Mouse (Mus musculus) liver, embryonic 14.5 days (tissue): ENCODE measurements around the gene Gtf2a1l. TPM values are rescaled to one million over a fixed set of nuclear protein-coding genes. Genes with fewer than 3 reads are reported as not detected.
A peak's percentile ranks its signal among the peaks of the same experiment; 100 is the strongest.

Experiments
- ATAC-seq: fragments of 200-750 bp; cut with Nextera tagmentation; 2 replicates; pipeline ENCODE4 v1.8.0; 2017; ENCODE audit warnings: moderate number of reproducible peaks, mild to moderate bottlenecking, moderate library complexity; ENCODE audit not compliant: insufficient read depth
- DNase-seq, 3 experiments: peaks; one replicate each; pipeline ENCODE4 v3.0.0-alpha.2; 2012 to 2013; ENCODE audit warnings: low read depth in 3 of 3, low spot score in 3 of 3
- H3K27ac ChIP-seq: fragments of 300-500 bp; sonication (generic); 2 replicates; pipeline ENCODE4 v1.5.1; 2014; ENCODE audit warnings: moderate library complexity, mild to moderate bottlenecking, control low read depth, inconsistent platforms
- H3K27me3 ChIP-seq: fragments of 300-500 bp; sonication (generic); 2 replicates; pipeline ENCODE4 v1.6.1; 2014; ENCODE audit warnings: mild to moderate bottlenecking, low read length, moderate library complexity; ENCODE audit not compliant: control insufficient read depth, insufficient read depth
- H3K36me3 ChIP-seq: fragments of 300-500 bp; sonication (generic); replicated peaks from 2 replicates; pipeline ENCODE4 v1.6.1; 2014; ENCODE audit warnings: low read depth; ENCODE audit not compliant: control insufficient read depth, insufficient read depth
- H3K4me1 ChIP-seq, 2 experiments: fragments of 200-500 bp in 1 of 2; fragments of 300-500 bp in 1 of 2; sonication (generic) in 1 of 2; replicated peaks; 2 replicates each; pipeline ENCODE4 v1.6.1; 2012 to 2014; ENCODE audit warnings: antibody characterized with exemption in 1 of 2, inconsistent platforms in 1 of 2, low read length in 1 of 2; ENCODE audit not compliant: control insufficient read depth in 2 of 2, insufficient read depth in 2 of 2
- H3K4me2 ChIP-seq: fragments of 300-500 bp; sonication (generic); 2 replicates; pipeline ENCODE4 v1.6.1; 2014; ENCODE audit warnings: low read depth, mild to moderate bottlenecking, control low read depth, moderate library complexity
- H3K4me3 ChIP-seq, 2 experiments: fragments of 200-500 bp in 1 of 2; fragments of 300-500 bp in 1 of 2; sonication (generic) in 1 of 2; 2 replicates each; pipeline ENCODE4 v1.5.1; 2012 to 2014; ENCODE audit warnings: low read depth in 2 of 2, low read length in 2 of 2, mild to moderate bottlenecking in 2 of 2, control low read depth in 1 of 2, inconsistent platforms in 1 of 2, moderate library complexity in 1 of 2; ENCODE audit not compliant: insufficient read depth in 1 of 2
- H3K9ac ChIP-seq: fragments of 300-500 bp; sonication (generic); replicated peaks from 2 replicates; pipeline ENCODE4 v1.6.1; 2014; ENCODE audit warnings: mild to moderate bottlenecking, control low read depth, moderate library complexity
- H3K9me3 ChIP-seq: fragments of 300-500 bp; sonication (generic); 2 replicates; pipeline ENCODE4 v1.6.1; 2016; ENCODE audit warnings: low read length, mixed read lengths; ENCODE audit not compliant: control insufficient read depth
- CTCF ChIP-seq: IDR thresholded peaks from 2 replicates; pipeline ENCODE4 v1.5.1; 2016; ENCODE audit warnings: antibody characterized with exemption, low read depth, control low read depth
- EP300 ChIP-seq: IDR thresholded peaks from 2 replicates; pipeline ENCODE4 v1.6.1; 2016; ENCODE audit warnings: antibody characterized with exemption, low read depth
- WGBS: fragments of 180-500 bp; shearing (Covaris S2); extraction: QIAGEN DNeasy Blood & Tissue Kit; methylation state at CpG from one replicate; pipeline ENCODE4 v1.1.7; 2014; ENCODE audit not compliant: insufficient replicate concordance; 5-methylcytosine and 5-hydroxymethylcytosine counted together
- polyA plus RNA-seq, 2 experiments: library from polyadenylated mRNA; depleted of rRNA in 1 of 2; stranded (reverse) in 1 of 2; unstranded in 1 of 2; fragments of >200 nt; fragmentation: Nextera tagmentation in 1 of 2; extraction: Ambion mirVana in 1 of 2; gene quantifications; 2 replicates each; pipeline versions ENCODE4 v1.2.1 to v1.2.3; 2012 to 2014

The Gtf2a1l gene
- polyA plus RNA-seq, 2 experiments = not detected

DNA sequence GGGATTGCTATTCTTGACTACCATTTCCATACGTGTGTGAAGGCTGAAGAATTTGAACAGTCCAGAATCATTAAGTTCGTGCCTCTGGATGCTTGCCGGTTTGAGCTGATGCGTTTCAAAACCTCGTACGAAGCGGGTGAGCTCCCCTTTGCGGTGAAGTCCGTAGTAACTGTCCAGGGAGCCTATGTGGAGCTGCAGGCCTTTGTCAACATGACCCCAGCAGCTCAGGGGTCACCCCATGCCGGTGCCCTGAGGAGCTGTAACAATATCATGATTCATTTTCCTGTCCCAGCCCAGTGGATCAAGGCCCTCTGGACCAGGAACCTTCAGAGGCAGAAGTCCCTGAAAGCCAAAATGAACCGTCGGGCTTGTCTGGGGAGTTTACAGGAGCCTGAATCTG lies 31.9 kb upstream of the Gtf2a1l start:
- H3K9ac ChIP-seq = no peak overlapping the region
- H3K9me3 ChIP-seq = no peaks in the 10 kb centered on the region
- WGBS = 59% methylated on average over 12 of the region's 12 CpGs
- DNase-seq (no peak), ATAC-seq (no peak)
- H3K36me3 ChIP-seq = no peaks in the 10 kb centered on the region
- no peaks in the 10 kb centered on the region for H3K27me3 ChIP-seq
- no peak overlapping the region for H3K4me2 ChIP-seq
- no peak overlapping the region for H3K27ac ChIP-seq
- H3K4me1 ChIP-seq = no peaks in the 10 kb centered on the region; a peak in 1 of 4 replicates
- no peak overlapping the region for H3K4me3 ChIP-seq
- TF ChIP-seq EP300 (no peak), CTCF (no peak)

DNA sequence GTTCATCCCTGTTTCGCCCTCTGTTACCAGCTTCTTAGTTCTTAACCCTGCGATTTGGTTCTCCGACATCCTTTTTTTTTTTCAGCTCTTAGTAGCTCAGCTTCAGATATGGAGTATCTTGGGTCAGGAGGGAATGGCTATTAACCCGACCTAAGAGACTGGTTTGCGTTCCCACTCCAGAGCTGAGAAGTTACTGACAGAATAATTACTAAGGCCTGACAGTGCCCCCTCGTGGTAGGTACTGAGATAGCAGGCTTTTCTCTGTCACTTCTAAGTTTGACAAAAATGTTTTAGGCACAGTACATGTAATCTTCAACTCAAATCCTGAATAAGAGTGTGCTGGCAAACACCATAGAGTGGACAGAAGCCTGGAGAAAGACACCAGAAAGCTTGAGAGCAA lies 27.4 kb upstream of the Gtf2a1l start:
- DNase-seq = peak in 2 of 3 experiments; percentile 20 to 23
- no peaks in the 10 kb centered on the region for H3K9me3 ChIP-seq
- no peak for ATAC-seq
- no peak for TF ChIP-seq EP300
- TF ChIP-seq CTCF = peak; percentile 76
- no peaks in the 10 kb centered on the region for H3K27me3 ChIP-seq
- 28% methylated on average over 6 of the region's 6 CpGs for WGBS
- H3K36me3 ChIP-seq = no peaks in the 10 kb centered on the region
- no peak overlapping the region for H3K27ac ChIP-seq
- no peak overlapping the region for H3K4me3 ChIP-seq
- H3K9ac ChIP-seq = no peak overlapping the region
- no peaks in the 10 kb centered on the region for H3K4me1 ChIP-seq
- no peak overlapping the region for H3K4me2 ChIP-seq

DNA sequence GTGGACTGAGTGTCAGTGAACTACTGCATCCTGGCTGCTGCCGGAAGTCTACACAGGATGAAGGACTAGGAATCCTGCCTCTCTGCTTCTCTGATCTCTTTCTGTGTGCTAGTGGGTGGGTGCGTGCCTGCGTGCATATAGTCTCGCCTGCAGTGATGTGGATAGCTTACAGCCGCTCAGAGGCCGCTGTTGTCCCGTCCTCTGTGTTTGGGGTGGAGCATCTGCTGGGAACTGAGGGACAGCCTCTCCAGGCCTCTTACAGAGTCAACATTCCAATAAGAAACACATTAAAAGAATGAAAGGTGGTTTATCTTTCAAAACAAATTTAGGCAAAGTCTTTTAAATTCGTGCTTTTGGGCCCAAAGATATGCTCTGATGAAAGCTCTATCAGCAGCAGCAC lies 26.6 kb upstream of the Gtf2a1l start:
- Histone ChIP-seq H3K4me1 (no peaks in the 10 kb centered on the region), H3K4me2 (no peak overlapping the region), H3K9ac (no peak overlapping the region), H3K27me3 (no peaks in the 10 kb centered on the region), H3K4me3 (no peak overlapping the region), H3K27ac (no peak overlapping the region), H3K9me3 (no peaks in the 10 kb centered on the region), H3K36me3 (no peaks in the 10 kb centered on the region)
- 73% methylated on average over 8 of the region's 8 CpGs for WGBS
- DNase-seq = no peak
- TF ChIP-seq CTCF (no peak), EP300 (no peak)
- ATAC-seq = no peak

DNA sequence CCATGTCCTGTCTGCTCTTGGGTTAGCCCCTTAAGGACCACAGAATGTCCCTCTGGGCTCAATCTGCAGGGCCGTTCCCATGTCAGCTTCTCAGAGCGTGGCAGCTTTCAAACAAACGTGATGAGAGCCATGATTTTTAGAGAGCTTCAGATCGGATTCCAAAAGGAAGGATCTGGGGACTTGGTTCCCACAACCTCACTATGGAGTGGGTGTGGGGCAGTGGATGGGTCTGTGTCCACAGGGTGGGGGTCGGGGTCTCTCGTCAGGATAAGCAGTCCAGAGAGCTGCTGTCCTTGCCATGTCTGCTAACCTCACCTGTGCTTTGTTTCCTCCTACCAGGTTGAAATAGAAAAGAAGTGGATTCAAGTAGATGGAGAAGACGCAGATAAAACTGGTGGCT lies 23.6 kb upstream of the Gtf2a1l start:
- TF ChIP-seq CTCF (no peak), EP300 (no peak)
- ATAC-seq = no peak
- no peaks in the 10 kb centered on the region for H3K4me1 ChIP-seq
- no peak overlapping the region for H3K4me2 ChIP-seq
- no peaks in the 10 kb centered on the region for H3K36me3 ChIP-seq
- no peak overlapping the region for H3K4me3 ChIP-seq
- no peak overlapping the region for H3K9ac ChIP-seq
- no peak overlapping the region for H3K27ac ChIP-seq
- 57% methylated on average over 7 of the region's 7 CpGs for WGBS
- H3K27me3 ChIP-seq = no peaks in the 10 kb centered on the region
- no peak for DNase-seq
- H3K9me3 ChIP-seq = no peaks in the 10 kb centered on the region

DNA sequence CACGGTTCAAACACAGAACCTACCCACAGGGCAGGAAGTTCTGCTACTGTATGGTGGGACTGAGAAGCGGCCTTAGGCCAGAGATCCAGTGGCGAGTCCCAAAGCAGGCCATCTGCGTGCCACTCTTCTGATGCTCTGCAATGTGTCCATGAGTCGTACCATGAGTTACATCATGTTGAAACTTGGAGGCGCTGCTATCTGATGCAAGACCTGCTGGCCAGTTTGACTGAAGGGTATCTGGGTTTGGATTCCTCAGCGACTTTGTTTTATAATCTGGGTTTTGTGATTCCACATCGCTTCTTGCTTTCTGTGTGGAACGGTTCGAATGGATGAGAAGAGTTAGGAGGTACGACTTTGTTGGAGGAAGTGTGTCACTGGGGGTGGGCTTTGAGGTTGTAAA lies 23.2 kb upstream of the Gtf2a1l start:
- WGBS = 72% methylated on average over 11 of the region's 11 CpGs
- TF ChIP-seq CTCF = no peak
- TF ChIP-seq EP300 = no peak

More for the DNA sequence above, 23.2 kb upstream of the Gtf2a1l start:
- DNase-seq (no peak), ATAC-seq (no peak)
- H3K4me2 ChIP-seq = no peak overlapping the region
- H3K27me3 ChIP-seq = no peaks in the 10 kb centered on the region
- H3K4me1 ChIP-seq = no peaks in the 10 kb centered on the region
- no peaks in the 10 kb centered on the region for H3K36me3 ChIP-seq
- no peak overlapping the region for H3K4me3 ChIP-seq
- no peak overlapping the region for H3K9ac ChIP-seq
- no peak overlapping the region for H3K27ac ChIP-seq
- H3K9me3 ChIP-seq = no peaks in the 10 kb centered on the region
